Mouse (Mus musculus): ENCODE data around the gene Crabp2.

DNA sequence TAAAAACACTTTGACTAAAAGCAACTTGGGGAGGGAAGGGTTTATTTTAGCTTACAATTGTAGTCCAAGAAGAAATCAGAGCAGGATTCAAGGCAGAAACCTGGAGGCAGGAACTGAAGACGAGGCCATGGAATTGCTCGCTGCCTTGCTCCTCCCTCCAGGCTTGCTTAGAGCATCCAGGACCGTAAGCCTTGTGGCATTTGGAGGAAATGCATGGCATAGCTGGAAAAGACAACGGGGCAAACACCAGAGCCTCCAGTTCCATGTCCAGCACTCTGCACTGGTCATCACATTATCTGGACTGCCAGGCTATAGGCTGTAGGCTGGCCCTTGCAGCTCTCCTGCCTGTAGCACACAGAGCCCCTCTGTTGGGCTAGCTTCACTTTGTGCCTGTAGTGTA lies 14.0 kb upstream of the Crabp2 start:
- TF ChIP-seq POLR2A (IDR thresholded peaks at IDR 0.05; ENCODE audit: insufficient read length, low read depth) (no peak), E2F4 (IDR thresholded peaks at IDR 0.05; ENCODE audit: insufficient read depth) (no peak), POLR2AphosphoS2 (IDR thresholded peaks at IDR 0.05; ENCODE audit: insufficient read length, low read depth) (no peak), TCF3 (IDR thresholded peaks at IDR 0.05; ENCODE audit: insufficient read length, low read depth) (no peak)

Data from myocyte (in vitro differentiated cells).